Mouse (Mus musculus) left cerebral cortex, postnatal 14 days (tissue): ENCODE measurements around the gene Cpe. TPM values are rescaled to one million over a fixed set of nuclear protein-coding genes. Genes with fewer than 3 reads are reported as not detected.
"Not testable (repeated sequence)": the region's sequence is repeated elsewhere in the genome, so short reads cannot be mapped to it uniquely, and the experiment has no call there.

Experiments
- DNase-seq, 2 experiments: peaks; one replicate each; pipeline ENCODE4 v3.0.0; 2021 to 2022; ENCODE audit warnings: low spot score in 2 of 2, mixed read lengths in 1 of 2
- intact Hi-C: fragments of 180-260 bp; cut with DNase I; formaldehyde crosslinking; loops from one replicate; pipeline ENCODE4 v1.15.1; 2025
- total RNA-seq, 2 experiments: library from RNA; stranded (reverse); gene quantifications; 2 replicates each; pipeline ENCODE4 v1.2.3; 2021

The Cpe gene
- total RNA-seq, 2 experiments from 2014 or later = 2,228 to 2,322 TPM

DNA sequence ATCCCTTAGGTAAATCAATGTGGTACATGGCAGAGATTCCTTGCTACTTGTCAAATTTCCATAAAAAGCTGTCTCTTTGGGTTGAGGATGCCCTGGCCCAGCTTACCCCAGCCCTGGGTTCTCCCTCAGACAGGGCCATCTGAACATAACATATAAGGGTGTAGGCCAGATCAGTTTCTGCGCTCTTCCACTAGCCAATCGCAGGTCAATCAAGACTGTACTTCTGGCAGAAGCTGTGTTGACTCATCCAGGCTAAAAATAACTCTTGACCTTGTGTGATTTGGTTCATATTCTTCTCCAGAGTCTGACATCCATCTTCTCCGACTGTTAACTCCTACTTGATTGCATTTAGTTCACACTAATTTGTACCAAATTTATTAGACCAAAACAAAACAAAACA, 4.7 kb downstream of the Cpe start:
- intact Hi-C loops = no loop called here
- DNase-seq = no peak

DNA sequence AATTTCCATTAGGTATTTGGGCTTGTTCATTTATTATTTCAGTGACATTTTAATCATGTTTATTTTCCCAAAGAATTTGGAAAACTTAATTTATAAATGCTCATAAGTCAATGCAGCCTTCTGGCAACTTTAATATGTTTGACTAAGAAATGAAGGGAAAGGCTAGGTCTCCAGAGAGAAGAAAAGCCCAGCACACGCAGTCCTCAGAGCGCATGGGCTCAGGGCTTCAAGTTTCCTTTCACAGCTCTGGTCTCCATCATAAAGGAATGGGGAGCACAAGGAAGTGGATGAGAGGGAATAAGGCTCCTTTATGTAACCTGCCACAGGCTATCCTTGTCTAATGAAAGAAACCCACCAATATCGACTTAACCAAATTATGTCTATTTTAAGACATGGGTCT, 10.4 kb downstream of the Cpe start:
- intact Hi-C loops = no loop called here
- no peak for DNase-seq

DNA sequence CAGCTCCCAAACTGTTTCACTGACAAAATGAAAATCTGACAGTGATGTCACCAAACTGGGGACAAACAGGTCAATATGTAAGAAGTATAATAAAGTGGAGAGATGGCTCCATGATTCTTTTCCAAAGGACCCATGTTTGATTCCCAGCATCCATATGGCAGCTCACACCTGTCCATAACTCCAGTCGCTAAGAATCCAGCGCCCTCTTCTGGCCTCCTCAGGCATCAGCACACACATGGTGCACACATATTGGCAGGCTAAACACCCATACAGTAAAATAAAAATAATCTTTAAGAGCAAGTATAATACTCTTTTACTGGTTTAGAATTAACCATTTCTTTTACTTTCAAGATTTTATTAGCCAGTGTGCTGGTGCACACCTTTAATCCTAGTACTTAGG, 16.5 kb downstream of the Cpe start:
- DNase-seq = no peak
- intact Hi-C loops = no loop called here

DNA sequence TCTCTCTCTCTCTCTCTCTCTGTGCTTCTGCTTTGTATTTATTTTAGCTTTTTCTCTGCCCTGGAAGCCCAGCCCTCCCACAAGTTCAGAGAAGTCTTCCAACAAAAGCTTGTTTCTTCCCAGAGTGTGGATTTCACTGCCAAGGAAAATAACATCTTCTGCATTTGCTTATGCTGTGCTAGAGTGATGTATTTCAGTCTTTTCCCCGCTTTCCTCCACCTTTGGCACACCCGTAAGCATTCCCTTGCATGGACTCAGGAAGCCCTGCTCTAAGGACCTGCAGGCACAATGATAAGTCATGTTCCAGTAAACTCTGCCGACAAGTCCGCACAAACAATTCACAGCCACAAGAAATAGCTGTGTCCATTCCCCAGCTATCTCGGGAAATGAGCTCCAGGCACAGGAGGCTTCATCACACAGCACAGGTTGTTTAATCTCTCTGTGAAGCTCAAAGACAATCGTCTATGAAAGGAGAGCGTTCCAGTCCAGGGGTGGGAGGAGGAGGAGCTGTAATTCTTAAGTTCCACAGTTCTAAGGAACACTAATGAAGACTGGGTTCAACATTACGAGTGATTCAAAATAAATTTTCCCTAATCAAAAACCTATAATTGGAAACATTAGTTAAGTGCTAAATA, 17.8 kb downstream of the Cpe start:
- intact Hi-C loops = no loop called here
- no peak for DNase-seq

DNA sequence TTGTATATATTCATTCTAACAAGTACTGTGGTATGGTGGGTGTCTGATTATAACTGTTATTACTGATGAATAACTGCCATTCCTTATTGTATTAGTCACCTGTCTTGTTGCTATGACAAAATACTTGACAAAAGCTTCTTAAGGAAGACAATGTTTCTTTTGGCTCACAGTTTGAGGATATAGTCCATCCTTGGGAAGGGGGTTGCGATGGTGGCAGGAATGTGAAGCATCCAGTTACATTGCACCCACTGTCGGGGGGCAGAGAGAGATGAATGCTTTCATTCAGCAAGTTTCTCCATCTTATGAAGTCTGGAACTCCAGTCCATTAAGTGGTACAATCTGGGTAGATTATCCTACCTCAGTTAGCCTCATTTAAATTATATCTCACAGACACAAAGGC, 19.9 kb downstream of the Cpe start:
- intact Hi-C loops = no loop called here
- DNase-seq = no peak

DNA sequence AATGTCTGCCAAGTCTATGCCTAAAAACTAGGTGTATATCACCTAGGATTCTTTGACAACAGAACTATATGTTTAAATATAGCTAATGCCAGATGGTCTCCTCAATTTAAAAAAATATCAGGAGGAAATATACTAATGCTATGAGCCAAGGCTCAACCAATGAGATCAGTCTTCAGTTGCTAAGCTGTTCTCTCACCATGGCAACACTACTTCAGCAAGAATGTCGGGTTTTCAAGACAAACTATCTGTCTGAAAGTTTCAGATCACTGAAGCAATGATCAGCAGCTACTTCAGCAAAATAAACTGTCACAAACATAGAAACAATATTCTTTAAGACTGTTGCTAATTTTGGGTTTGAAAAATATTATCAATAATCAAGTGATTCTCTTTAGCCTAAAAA, 20.9 kb downstream of the Cpe start:
- DNase-seq = no peak
- intact Hi-C loops = no loop called here

DNA sequence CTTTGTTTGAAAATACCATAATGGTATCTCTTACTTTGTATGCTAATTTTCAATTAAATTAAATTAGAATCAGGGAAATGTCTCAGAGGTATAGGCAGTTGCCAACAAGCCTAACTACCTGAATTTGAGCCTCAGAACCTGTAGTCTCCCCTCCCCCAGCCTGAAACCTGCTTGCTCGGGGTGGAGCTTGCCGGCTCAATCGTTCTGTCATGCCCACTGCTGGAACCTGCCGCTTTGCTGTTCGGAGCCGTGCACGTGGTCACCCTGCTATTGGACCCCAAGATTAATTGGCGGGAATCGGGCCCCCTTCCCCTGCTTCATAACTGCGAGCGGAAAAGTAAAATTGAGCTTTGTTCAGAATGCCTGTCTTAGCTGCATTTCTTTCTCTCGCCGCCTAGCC, 26.5 kb downstream of the Cpe start:
- DNase-seq, intact Hi-C loops: not testable (repeated sequence)

DNA sequence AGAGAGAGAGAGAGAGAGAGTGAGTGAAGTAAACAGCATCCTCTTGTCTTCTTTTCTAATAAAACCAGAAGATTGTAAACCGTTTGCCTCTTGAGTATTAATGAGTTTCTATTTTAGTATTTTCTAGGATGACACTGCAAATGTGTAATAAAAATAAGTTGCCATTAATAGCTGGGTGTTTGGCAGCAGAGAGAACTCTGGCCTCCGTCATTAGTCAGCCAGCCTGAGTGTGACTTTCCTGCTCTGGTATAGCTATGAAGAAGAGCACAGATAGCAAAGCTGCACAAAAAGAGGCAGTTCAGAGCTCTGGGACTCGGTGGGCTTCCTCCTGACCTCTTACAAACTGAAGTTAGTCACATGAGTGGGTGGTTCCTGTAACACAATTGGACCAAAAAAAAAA, 27.3 kb downstream of the Cpe start:
- intact Hi-C loops = no loop called here
- DNase-seq = no peak

DNA sequence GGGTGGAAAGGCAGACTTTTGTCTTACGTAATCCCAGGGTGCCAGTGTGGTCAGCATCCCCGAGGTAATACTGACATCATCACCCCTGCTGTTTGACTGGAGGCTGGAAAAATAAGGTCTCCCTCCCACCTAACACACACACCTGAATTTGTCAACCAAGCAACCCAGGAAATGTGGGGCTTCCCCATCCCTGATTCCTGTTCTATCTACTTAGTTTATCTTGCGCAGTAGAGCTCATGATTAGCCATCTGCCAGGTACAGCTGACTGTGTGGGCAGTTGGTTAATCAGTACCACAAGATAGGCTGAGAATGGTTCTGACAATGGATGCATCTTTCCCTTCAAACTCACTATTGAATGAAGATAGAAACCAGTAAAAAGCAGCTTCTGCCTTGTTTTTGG, 28.0 kb downstream of the Cpe start:
- DNase-seq = no peak
- intact Hi-C loops = no loop called here

DNA sequence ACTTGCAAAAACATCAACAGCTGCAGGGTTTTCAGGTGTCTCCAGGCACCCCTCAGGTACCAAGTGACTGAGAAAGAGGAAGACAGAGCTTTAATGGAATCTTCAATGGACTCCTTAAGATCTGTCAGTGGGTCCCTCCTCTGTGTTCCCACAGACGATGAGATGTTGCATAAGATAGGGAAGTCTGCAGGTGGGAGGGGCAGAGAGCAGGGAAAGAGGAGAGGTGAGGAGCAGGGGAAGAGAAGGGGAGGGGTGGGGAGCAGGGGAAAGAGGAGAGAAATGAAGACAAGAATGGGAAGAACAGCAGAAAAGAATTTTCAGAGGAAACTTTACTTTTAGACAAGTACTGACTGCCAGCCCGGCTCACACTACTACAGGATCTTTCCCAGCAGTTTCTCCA, 28.5 kb downstream of the Cpe start:
- intact Hi-C loops = no loop called here
- DNase-seq = no peak

DNA sequence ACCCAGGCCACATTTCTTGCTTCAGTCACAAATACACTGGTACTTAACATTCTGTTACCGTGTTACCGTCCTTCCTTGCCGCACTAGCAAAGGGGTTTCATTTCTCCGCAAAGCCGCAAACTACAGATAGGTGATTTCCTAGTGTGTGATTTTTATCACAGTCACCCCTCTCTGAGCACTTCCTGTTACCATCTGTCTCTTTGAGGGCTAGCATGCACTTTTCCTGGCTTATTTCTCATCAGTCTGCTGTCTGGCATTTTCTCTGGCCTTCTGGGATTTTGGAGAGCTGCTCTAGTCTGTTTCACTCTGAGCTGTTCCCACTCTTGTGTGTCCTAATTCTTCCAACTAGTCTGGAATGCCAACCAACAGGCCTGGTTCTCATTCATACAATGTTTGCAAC, 33.8 kb downstream of the Cpe start:
- intact Hi-C loops = loop anchor here (5.0 kb wide), 2 partner anchors 33 to 37 kb away; partner anchors contain the start of gene Cpe
- DNase-seq = peak; percentile 48 to 71

DNA sequence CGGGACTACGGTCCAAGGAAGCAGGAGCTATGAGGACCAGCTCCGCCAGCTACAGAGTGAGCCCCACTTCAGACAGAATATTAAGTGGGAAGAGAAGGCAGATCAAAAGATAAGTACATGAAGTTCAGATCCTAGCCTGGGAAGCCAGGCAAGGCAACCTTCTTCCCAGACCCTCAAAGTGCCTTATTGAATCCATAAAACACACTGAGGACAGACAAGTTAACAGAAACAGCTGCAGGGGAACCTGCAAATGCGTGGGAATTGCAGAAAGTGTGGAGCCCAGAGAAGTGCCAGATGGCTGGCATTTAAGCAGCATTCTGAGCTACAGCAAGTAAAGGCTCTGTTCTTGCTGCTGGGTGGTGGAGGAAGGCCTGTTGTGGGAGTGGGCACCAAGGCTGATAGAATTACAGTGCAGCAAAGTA, 34.9 kb downstream of the Cpe start:
- peak; percentile 79 to 82 for DNase-seq
- intact Hi-C loops = loop anchor here (5.0 kb wide), 2 partner anchors 34 to 36 kb away; partner anchors contain the start of gene Cpe

DNA sequence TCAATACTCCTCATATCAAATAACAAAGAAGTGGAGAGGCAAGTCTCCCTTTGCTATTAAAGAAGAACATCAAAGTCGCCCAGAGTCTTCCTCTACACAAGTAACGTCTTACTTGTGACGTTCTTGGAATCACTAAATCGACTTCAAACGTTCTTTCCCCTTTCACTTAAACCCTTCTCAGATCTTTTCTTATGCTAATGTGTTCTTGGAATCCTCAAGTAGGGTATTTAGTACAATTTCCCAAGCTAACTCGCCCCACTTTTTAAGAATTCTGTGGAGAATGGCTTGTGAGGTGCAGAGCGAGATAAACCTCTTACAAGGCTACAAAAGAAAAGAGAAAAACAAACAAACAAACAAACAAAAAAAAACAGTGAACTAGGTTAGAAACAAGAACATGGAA, 35.3 kb downstream of the Cpe start:
- DNase-seq = peak in 1 of 2 experiments; percentile 28
- intact Hi-C loops = loop anchor here (5.0 kb wide), 2 partner anchors 35 kb away; partner anchors contain the start of gene Cpe

DNA sequence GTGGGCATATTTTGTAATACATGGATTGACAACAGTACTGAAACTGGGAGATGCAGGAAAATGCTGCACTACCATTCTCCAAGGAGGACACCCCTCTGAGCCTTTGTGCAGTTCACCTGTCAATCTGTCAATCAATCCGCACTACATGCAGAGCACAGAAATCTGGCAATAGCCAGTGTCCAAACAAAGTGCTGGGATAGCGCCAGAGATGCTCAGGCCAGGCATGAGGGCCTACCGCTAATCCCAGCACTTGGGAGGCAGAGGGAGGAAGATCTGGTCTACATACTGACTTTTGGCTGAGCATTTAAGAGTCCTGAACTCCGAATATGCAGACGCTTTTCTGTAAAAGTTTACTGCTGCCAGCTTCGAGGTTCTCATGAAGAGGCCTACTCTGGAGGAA, 37.0 kb downstream of the Cpe start:
- no peak for DNase-seq
- intact Hi-C loops = loop anchor here (5.0 kb wide), 2 partner anchors 34 to 36 kb away; partner anchors contain the start of gene Cpe

DNA sequence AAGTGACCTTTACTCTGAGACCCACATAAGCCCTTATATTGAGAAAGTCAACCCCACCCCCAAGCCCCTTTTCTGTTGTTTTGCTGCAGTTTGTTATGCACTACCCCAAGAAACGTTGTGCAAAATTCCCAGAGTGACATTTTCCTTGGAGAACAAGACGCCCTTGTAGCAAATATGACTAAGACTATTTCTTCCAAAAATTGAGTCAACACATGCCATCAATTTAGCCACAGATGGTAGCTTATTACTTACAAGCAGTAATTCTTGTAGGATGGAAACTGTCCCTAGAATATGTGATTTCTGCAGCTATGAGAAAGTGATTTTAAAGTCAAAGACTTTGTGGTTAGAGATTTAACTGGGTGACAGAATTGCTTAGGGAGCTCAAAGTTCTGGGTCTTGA, 37.8 kb downstream of the Cpe start:
- intact Hi-C loops = loop anchor here (5.0 kb wide), 2 partner anchors 33 to 37 kb away; partner anchors contain the start of gene Cpe
- peak in 1 of 2 experiments; percentile 59 for DNase-seq

DNA sequence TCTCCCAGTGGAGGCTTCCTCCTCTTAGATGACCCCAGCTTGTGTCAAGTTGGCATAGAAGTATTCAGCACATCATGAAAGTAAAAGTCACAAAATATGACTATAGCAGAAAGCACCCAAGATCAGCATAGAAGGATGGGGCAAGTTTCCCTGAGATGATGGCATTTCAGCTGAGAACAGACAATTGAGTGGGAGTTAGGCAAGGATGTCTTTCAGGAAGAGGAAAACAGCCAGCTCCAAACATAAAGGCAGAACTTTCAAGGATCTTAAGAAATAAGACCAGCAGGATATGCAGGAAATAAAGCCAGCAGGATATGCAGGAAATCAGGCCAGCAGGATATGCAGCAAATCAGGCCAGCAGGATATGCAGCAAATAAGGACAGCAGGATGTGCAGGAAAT, 40.6 kb downstream of the Cpe start:
- intact Hi-C loops = no loop called here
- peak in 1 of 2 experiments; percentile 40 for DNase-seq

DNA sequence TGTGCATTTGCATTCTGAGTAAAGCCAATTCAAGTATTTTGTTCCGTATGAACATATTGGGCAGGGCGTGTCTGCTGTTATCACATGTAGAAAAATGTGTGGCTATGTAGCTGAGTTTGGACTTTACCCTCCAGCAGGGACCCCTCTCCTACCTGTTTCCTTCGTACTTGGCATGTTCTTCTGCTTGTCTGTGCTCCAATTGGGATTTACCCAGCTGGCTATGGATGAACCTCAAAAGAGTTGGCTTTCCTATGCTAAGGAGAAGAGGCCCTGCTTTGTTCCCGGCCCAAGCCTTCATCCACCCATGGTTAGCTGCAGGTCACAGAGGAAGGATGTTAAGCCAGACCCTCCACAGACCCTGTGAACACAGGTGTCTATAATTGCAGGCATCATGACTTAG, 44.8 kb downstream of the Cpe start:
- intact Hi-C loops = no loop called here
- no peak for DNase-seq

DNA sequence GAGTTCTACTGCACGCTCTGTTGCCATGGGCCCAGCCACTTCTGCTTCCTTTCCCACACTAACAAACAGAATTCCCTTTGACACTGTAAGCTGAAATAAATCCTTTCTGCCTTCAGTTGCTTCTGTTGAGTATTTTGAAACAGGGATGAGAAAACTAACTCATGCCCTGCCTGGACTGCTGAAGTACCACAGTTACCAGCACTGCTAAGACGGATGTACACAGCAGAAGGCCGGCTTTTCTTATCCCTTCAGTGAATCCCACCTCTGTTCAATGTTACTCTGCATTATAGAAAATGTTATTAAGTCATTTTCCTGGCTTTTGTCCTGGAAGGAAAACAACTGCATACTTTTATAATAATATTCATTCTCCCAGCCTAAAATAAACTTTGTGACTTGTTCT, 45.7 kb downstream of the Cpe start:
- intact Hi-C loops = no loop called here

DNA sequence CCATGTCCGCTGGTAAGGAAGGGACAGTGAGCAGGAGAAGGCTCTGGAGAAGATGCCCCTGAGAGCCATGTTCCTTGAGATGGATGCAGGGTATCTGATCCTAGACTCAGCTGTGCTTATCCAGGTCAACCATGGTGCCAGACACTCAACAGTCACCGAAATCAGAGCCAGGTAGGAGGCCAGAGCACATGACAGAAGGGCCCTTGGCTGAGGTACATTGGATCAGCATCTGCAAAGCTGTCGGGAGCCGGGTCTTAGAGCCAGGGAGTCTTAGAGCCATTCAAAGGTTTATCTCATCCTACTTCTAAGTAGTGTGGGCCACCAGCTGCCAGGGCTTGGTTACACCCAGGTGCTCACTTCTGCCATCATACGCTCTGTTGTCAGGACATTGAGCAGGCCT, 46.4 kb downstream of the Cpe start:
- intact Hi-C loops = no loop called here
- no peak for DNase-seq

More for the DNA sequence above, 45.7 kb downstream of the Cpe start:
- no peak for DNase-seq

DNA sequence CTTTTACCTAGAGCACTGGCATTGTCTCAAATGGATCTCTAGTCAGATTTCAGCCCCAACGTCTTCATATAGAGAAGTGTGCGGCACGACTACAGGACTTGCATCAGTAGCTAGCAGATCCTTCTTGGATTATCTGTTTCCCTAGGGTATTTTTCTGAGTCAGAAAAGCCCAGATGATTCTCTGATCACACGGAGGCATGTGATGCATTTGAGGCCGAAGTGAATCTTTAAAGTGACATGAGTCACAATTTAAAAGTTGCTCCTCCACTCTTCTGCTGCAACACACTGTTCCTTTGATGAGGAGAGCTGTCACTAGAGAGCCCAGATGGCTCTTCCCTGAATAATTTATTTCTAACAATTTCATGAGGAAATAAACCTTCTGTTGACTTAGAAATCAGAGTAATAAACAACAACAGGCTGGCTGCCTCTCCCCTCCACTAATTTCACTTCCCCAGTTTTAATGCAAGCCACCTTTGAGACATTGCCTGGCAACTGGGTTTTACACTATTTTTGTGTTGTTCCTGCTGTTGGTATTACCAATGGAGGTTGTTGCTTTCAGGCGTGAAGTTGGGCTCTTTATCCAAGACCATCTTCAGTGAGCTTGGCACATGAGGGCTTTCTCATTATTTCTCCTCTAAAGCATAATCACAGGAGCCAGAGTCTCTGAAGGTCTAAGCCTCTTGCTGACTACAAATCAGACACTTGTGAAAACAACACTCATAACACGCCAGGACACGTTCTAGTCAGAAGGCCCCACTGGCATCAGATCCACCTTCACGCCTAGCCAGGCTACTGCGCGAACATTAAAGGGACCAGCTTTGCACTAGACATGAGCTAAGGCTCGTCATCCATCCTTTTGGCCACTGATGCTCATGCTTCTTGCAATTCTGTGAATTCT, 48.5 kb downstream of the Cpe start:
- intact Hi-C loops = no loop called here
- peak in 1 of 2 experiments; percentile 65 for DNase-seq

DNA sequence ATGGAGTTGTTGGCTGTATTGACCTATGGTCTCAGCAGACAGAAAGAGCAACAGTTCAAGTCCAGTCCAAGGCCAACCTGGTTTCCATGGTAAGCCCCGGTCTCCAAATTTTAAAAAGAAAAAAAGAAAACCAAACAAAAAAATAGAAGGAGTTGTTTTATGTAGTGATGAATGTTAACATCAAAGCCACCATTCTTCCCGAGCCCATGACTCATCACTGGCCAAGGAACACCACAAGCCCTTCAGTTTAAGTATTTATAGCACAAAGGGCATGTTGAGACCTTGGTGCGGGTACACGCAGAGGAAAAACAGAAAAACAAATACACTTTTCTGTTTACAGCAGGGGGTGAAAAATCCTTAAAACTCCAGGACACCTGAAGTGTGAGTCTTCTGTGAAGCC, 49.5 kb downstream of the Cpe start:
- intact Hi-C loops = no loop called here
- DNase-seq = no peak
